Mouse (Mus musculus) midbrain, postnatal 0 days (tissue): ENCODE data around the gene Gm10721. TPM values are rescaled to one million over a fixed set of nuclear protein-coding genes. Genes with fewer than 3 reads are reported as not detected.
"Not testable (repeated sequence)": the region's sequence is repeated elsewhere in the genome, so short reads cannot be mapped to it uniquely, and the experiment has no call there.

Experiments
- ATAC-seq: fragments of 200-750 bp; cut with Nextera tagmentation; 2 replicates; pipeline ENCODE4 v1.8.0; 2017; ENCODE audit warnings: moderate number of reproducible peaks, mild to moderate bottlenecking, moderate TSS enrichment, moderate library complexity; ENCODE audit not compliant: low FRiP score
- DNase-seq: peaks from one replicate; pipeline ENCODE4 v3.0.0-alpha.2; 2015; ENCODE audit warnings: low spot score
- H3K27ac ChIP-seq: fragments of 300-500 bp; sonication (generic); 2 replicates; pipeline ENCODE4 v1.5.1; 2014; ENCODE audit warnings: low read depth, mild to moderate bottlenecking, low read length, mixed read lengths
- H3K27me3 ChIP-seq: fragments of 300-500 bp; sonication (generic); 2 replicates; pipeline ENCODE4 v1.6.1; 2014; ENCODE audit warnings: low read length, control low read depth, mixed read lengths; ENCODE audit not compliant: insufficient read depth
- H3K36me3 ChIP-seq: fragments of 300-500 bp; sonication (generic); 2 replicates; pipeline ENCODE4 v1.6.1; 2014; ENCODE audit warnings: low read length, control low read depth, mixed read lengths; ENCODE audit not compliant: insufficient read depth
- H3K4me1 ChIP-seq: fragments of 300-500 bp; sonication (generic); 2 replicates; pipeline ENCODE4 v1.6.1; 2014; ENCODE audit warnings: mild to moderate bottlenecking, control low read depth, antibody characterized with exemption, low read length, mixed read lengths; ENCODE audit not compliant: insufficient read depth
- H3K4me2 ChIP-seq: fragments of 300-500 bp; sonication (generic); 2 replicates; pipeline ENCODE4 v1.6.1; 2014; ENCODE audit warnings: low read depth, mild to moderate bottlenecking, low read length, mixed read lengths; ENCODE audit not compliant: poor library complexity, severe bottlenecking
- H3K4me3 ChIP-seq: fragments of 300-500 bp; sonication (generic); 2 replicates; pipeline ENCODE4 v1.5.1; 2014; ENCODE audit warnings: low read depth, mild to moderate bottlenecking, low read length, moderate library complexity
- H3K9ac ChIP-seq: fragments of 300-500 bp; sonication (generic); replicated peaks from 2 replicates; pipeline ENCODE4 v1.6.1; 2014; ENCODE audit warnings: mild to moderate bottlenecking, low read length, moderate library complexity, mixed read lengths; ENCODE audit not compliant: poor library complexity, severe bottlenecking
- H3K9me3 ChIP-seq: fragments of 300-500 bp; sonication (generic); 2 replicates; pipeline ENCODE4 v1.6.1; 2016; ENCODE audit warnings: low read length, control low read depth
- WGBS: fragments of 180-500 bp; shearing (Covaris S2); extraction: QIAGEN DNeasy Blood & Tissue Kit; methylation state at CpG from one replicate; pipeline ENCODE4 v1.1.7; 2014; 5-methylcytosine and 5-hydroxymethylcytosine counted together
- polyA plus RNA-seq: library from polyadenylated mRNA; unstranded; fragments of >200 nt; fragmentation: Nextera tagmentation; extraction: Ambion mirVana; gene quantifications from 2 replicates; pipeline ENCODE4 v1.2.1, GENCODE M21; 2015
- total RNA-seq: library from RNA; depleted of rRNA; stranded (reverse); fragments of >200 nt; gene quantifications from 2 replicates; pipeline ENCODE4 v1.2.3, GENCODE M21; 2014; rRNA removed

Gene Gm10721
- total RNA-seq: not detected in 2 replicates
- polyA plus RNA-seq: not detected in 2 replicates

- H3K27ac ChIP-seq: not testable (repeated sequence)
- peak; percentile 73 for ATAC-seq
These were observed at the start of gene Gm10721 for GRCm38 (mm10) chr9:3012733-3013279. Gm10721 (plus strand) TSS chr9:3013140.

DNA sequence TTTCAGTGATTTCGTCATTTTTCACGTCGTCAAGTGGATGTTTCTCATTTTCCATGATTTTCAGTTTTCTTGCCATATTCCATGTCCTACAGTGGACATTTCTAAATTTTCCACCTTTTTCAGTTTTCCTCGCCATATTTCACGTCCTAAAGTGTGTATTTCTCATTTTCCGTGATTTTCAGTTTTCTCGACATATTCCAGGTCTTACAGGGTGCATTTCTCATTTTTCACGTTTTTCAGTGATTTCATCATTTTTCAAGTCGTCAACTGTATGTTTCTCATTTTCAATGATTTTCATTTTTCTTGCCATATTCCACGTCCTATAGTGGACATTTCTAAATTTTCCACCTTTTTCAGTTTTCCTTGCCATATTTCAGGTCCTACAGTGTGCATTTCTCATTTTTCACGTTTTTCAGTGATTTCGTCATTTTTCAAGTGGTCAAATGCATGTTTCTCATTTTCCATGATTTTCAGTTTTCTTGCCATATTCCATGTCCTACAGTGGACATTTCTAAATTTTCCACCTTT is 12.4 kb upstream of the Gm10721 start, which contains the start of gene Gm10722:
Gene Gm10722 (plus strand): TSS at position 478 of the 528 bp plus-strand sequence.
- not testable (repeated sequence) for H3K9me3 ChIP-seq, H3K4me1 ChIP-seq, H3K27ac ChIP-seq, H3K9ac ChIP-seq, H3K27me3 ChIP-seq, H3K4me3 ChIP-seq, H3K36me3 ChIP-seq, ATAC-seq, H3K4me2 ChIP-seq
- DNase-seq: peak; percentile 51
- WGBS: 74% methylated on average over 12 of the region's 12 CpGs

More at GRCm38 (mm10) chr9:3012733-3013279, at the start of gene Gm10721:
- H3K36me3 ChIP-seq, H3K4me3 ChIP-seq, DNase-seq, H3K4me2 ChIP-seq, H3K9ac ChIP-seq, H3K4me1 ChIP-seq, H3K27me3 ChIP-seq, H3K9me3 ChIP-seq: not testable (repeated sequence)
- WGBS: no CpG with 5 or more reads among the region's 11 CpGs

- not testable (repeated sequence) for H3K36me3 ChIP-seq, H3K4me1 ChIP-seq, H3K9ac ChIP-seq, H3K27ac ChIP-seq, ATAC-seq, H3K4me3 ChIP-seq, H3K27me3 ChIP-seq, H3K9me3 ChIP-seq, DNase-seq, H3K4me2 ChIP-seq
- 68% methylated on average over 8 of the region's 8 CpGs for WGBS
These were observed 11.9 kb upstream of the Gm10721 start for GRCm38 (mm10) chr9:3001006-3001405.

DNA sequence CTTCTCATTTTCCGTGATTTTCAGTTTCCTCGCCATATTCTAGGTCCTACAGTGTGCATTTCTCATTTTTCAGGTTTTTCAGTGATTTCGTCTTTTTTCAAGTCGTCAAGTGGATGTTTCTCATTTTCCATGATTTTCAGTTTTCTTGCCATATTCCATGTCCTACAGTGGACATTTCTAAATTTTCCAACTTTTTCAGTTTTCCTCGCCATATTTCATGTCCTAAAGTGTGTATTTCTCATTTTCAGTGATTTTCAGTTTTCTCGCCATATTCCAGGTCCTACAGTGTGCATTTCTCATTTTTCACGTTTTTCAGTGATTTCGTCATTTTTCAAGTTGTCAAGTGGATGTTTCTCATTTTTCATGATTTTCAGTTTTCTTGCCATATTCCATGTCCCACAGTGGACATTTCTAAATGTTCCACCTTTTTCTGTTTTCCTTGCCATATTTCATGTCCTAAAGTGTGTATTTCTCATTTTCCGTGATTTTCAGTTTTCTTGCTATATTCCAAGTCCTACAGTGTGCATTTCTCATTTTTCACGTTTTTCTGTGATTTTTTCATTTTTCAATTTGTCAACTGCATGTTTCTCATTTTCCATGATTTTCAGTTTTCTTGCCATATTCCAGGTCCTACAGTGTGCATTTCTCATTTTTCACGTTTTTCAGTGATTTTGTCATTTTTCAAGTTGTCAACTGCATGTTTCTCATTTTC is 10.8 kb upstream of the Gm10721 start:
- WGBS: 62% methylated on average over 8 of the region's 11 CpGs
- peak; percentile 50 for DNase-seq
- not testable (repeated sequence) for H3K4me2 ChIP-seq, H3K27me3 ChIP-seq, H3K4me3 ChIP-seq, H3K9me3 ChIP-seq, H3K36me3 ChIP-seq, H3K4me1 ChIP-seq, H3K9ac ChIP-seq, H3K27ac ChIP-seq
- peak; percentile 85 for ATAC-seq

DNA sequence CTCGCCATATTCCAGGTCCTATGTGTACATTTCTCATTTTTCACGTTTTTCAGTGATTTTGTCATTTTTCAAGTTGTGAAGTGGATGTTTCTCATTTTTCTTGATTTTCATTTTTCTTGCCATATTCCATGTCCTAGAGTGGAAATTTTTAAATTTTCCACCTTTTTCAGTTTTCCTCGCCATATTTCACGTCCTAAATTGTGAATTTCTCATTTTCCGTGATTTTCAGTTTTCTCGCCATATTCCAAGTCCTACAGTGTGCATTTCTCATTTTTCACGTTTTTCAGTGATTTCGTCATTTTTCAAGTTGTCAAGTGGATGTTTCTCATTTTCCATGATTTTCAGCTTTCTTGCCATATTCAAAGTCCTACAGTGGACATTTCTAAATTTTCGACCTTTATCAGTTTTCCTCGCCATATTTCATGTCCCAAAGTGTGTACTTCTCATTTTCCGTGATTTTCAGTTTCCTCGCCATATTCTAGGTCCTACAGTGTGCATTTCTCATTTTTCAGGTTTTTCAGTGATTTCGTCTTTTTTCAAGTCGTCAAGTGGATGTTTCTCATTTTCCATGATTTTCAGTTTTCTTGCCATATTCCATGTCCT is 10.0 kb upstream of the Gm10721 start, which contains the start of gene Gm11168:
Gene Gm11168 (plus strand): TSS at position 553 of the 603 bp plus-strand sequence.
- WGBS: 67% methylated on average over 6 of the region's 14 CpGs
- not testable (repeated sequence) for DNase-seq, H3K9me3 ChIP-seq, H3K4me2 ChIP-seq, ATAC-seq, H3K27me3 ChIP-seq, H3K4me3 ChIP-seq, H3K9ac ChIP-seq, H3K4me1 ChIP-seq, H3K27ac ChIP-seq, H3K36me3 ChIP-seq

DNA sequence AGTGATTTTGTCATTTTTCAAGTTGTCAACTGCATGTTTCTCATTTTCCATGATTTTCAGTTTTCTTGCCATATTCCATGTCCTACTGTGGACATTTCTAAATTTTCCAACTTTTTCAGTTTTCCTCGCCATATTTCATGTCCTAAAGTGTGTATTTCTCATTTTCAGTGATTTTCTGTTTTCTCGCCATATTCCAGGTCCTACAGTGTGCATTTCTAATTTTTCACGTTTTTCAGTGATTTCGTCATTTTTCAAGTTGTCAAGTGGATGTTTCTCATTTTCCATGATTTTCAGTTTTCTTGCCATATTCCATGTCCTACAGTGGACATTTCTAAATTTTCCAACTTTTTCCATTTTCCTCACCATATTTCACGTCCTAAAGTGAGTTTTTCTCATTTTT is 6.8 kb upstream of the Gm10721 start:
- DNase-seq, H3K27ac ChIP-seq, H3K4me2 ChIP-seq, ATAC-seq, H3K9me3 ChIP-seq, H3K36me3 ChIP-seq, H3K9ac ChIP-seq, H3K4me3 ChIP-seq, H3K27me3 ChIP-seq, H3K4me1 ChIP-seq: not testable (repeated sequence)
- WGBS: 79% methylated on average over 1 of the region's 5 CpGs

DNA sequence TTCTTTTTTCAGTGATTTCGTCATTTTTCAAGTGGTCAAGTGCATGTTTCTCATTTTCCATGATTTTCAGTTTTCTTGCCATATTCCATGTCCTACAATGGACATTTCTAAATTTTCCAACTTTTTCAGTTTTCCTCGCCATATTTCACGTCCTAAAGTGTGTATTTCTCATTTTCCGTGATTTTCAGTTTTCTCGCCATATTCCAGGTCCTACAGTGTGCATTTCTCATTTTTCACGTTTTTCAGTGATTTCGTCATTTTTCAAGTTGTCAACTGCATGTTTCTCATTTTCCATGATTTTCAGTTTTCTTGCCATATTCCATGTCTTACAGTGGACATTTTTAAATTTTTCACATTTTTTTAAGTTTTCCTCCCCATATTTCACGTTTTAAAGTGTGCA is 6.3 kb upstream of the Gm10721 start:
- H3K36me3 ChIP-seq, H3K4me3 ChIP-seq, H3K9me3 ChIP-seq, H3K27ac ChIP-seq, DNase-seq, H3K4me2 ChIP-seq, H3K4me1 ChIP-seq, H3K27me3 ChIP-seq, H3K9ac ChIP-seq: not testable (repeated sequence)
- peak; percentile 78 for ATAC-seq
- 76% methylated on average over 7 of the region's 8 CpGs for WGBS

DNA sequence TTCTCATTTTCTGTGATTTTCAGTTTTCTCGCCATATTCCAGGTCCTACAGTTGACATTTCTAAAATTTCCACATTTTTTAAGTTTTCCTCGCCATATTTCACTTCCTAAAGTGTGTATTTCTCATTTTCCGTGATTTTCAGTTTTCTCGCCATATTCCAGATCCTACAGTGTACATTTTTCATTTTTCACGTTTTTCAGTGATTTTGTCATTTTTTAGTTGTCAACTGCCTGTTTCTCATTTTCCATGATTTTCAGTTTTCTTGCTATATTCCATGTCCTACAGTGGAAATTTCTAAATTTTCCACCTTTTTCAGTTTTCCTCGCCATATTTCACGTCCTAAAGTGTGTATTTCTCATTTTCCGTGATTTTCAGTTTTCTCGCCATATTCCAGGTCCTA is 5.7 kb upstream of the Gm10721 start:
- not testable (repeated sequence) for H3K4me3 ChIP-seq, DNase-seq, H3K4me1 ChIP-seq, H3K36me3 ChIP-seq, H3K27me3 ChIP-seq, H3K9ac ChIP-seq, H3K4me2 ChIP-seq, H3K9me3 ChIP-seq, H3K27ac ChIP-seq, ATAC-seq
- WGBS: 76% methylated on average over 7 of the region's 9 CpGs
